In genomic region chr10:56482156-56482716, GRCm38 (mm10) we compare ENCODE assay signal across 17 mouse cellular contexts.
A peak's percentile ranks its signal among the peaks of the same experiment; 100 is the strongest.
DNase-seq lines count a peak whose midpoint lies in the region; ATAC-seq and TF ChIP-seq lines count a peak whose summit lies in the region.
"Had no signal": no experiment of that assay in that cellular context is flagged by ENCODE, and none has a peak within 500 bp of the region (broad histone marks: within the 10 kb centered on the region; RNA-seq: fewer than 3 reads in every experiment).

No protein-coding gene starts in this region.

- TF ChIP-seq CTCF in brain, embryonic 14.5 days (IDR thresholded peaks at IDR 0.05; ENCODE audit: borderline replicate concordance, extremely low read depth, insufficient read depth, insufficient read length) = no peak

- peak; percentile 55; the same call in 1 of the 2 replicates for ATAC-seq in frontal cortex, adult (ENCODE audit: low TSS enrichment)
- ATAC-seq in hematopoietic stem cell, adult 5-6 weeks (replicated peaks in 1 of 2; ENCODE audit: insufficient read depth in 1 of 2, low FRiP score in 2 of 2, low TSS enrichment in 1 of 2, low read depth in 1 of 2, poor library complexity in 2 of 2, severe bottlenecking in 2 of 2) = peak; percentile 81 to 88
- ATAC-seq: forebrain, embryonic 16.5 days had no signal

- DNase-seq in frontal cortex, postnatal 14 days (ENCODE audit: low spot score in 2 of 2) = no peak
- peak; percentile 58 for DNase-seq in 416B (ENCODE audit: low read depth)
- DNase-seq in brain, embryonic 14.5 days (ENCODE audit: low read depth) = peak; percentile 35
- DNase-seq in left cerebral cortex, postnatal 10 days (ENCODE audit: extremely low spot score in 1 of 2, low spot score in 2 of 2) = no peak
- no peak for DNase-seq in right cerebral cortex, adult 2 months (ENCODE audit: low spot score in 2 of 2)
- DNase-seq: adrenal gland, postnatal 25 days; cerebellum, adult 11 months; cerebellum, adult 9-11 months; gastrocnemius, postnatal 36 days; kidney, adult 11 months; kidney, postnatal 4 days; layer of hippocampus, adult 9-11 months; right cerebral cortex, adult 18-20 months; thymus, postnatal 25 days had no signal

- no peak for TF ChIP-seq POLR2A in brain, embryonic 14.5 days (IDR thresholded peaks at IDR 0.05; ENCODE audit: borderline replicate concordance, extremely low read depth, insufficient read depth, insufficient read length, poor library complexity, severe bottlenecking)

- intact Hi-C loops in left cerebral cortex, postnatal 10 days (cut with DNase I) = no loop called here

Comparison
In these comparisons a context has a peak if more than half of its experiments do, and no peak if none do; other contexts are left out.
1. DNase-seq: peak in 416B (single experiment) and brain, embryonic 14.5 days (single experiment); none in frontal cortex, postnatal 14 days (0 of 2), left cerebral cortex, postnatal 10 days (0 of 2) and right cerebral cortex, adult 2 months (0 of 2).